Mouse (Mus musculus) heart, adult 2 months (tissue): ENCODE data around the gene Smim1.

Experiments
- EP300 ChIP-seq: fragments of 200-500 bp; IDR thresholded peaks from 2 replicates; pipeline ENCODE4 v1.6.1; 2011; ENCODE audit warnings: low read depth, low read length, control low read depth; ENCODE audit not compliant: insufficient read depth
- POLR2A ChIP-seq: fragments of 200-500 bp; IDR thresholded peaks from 2 replicates; pipeline ENCODE4 v1.6.1; 2011; ENCODE audit warnings: mild to moderate bottlenecking, low read depth, low read length, control low read depth; ENCODE audit not compliant: insufficient read depth

GRCm38 (mm10) chr4:154006264-154006663 lies 19.8 kb downstream of the Smim1 start:
- TF ChIP-seq EP300 (no peak), POLR2A (no peak)
